Mouse (Mus musculus): ENCODE data around the gene 1700029H14Rik. TPM values are rescaled to one million over a fixed set of nuclear protein-coding genes. Genes with fewer than 3 reads are reported as not detected.

Gene 1700029H14Rik
- 0.18 TPM in 1 of 2 replicates, not detected in the other for polyA plus RNA-seq (2012; rRNA removed)

DNA sequence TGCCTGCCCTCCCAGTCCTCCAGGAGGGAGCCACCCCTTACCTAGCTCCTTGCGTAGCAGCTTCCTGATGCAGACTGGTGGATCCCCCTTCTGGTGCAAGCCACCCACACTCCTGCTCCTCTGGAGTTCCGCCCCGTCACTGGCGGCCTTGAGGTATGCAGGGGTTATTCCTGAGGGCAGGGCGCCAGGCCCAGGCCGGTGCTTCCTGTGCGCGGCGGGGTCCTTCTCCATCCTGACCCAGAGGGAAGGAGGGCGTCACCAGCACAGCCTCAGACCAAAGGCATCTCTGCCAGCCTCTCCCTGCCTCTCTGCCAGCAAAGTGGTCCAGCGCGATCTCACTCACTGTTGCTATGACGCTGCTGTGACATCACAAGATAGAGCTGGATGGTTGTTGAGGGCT lies at the start of gene 1700029H14Rik:
1700029H14Rik (minus strand) TSS at position 344 of the 400 bp plus-strand sequence.
- H3K27me3 ChIP-seq (ENCODE audit: control insufficient read depth, insufficient read depth, low read length) = no peaks in the 10 kb centered on the region
- H3K27ac ChIP-seq (ENCODE audit: insufficient read depth, low read length) = no peak within 1 kb of the TSS
- no peak within 1 kb of the TSS for H3K4me3 ChIP-seq (replicated peaks; ENCODE audit: insufficient read depth, low read depth, low read length)
- TF ChIP-seq CTCF (IDR thresholded peaks at IDR 0.05; ENCODE audit: borderline replicate concordance, insufficient read depth, low read depth, low read length) = no peak
- no peak for TF ChIP-seq POLR2A (IDR thresholded peaks at IDR 0.05; ENCODE audit: borderline replicate concordance, insufficient read depth, low read length)
- WGBS = 40% methylated on average over 13 of the region's 13 CpGs
- no peaks in the 10 kb centered on the region for H3K4me1 ChIP-seq (ENCODE audit: control insufficient read depth, insufficient read depth, low read length)
- DNase-seq = peak in 1 of 2 experiments; percentile 33

DNA sequence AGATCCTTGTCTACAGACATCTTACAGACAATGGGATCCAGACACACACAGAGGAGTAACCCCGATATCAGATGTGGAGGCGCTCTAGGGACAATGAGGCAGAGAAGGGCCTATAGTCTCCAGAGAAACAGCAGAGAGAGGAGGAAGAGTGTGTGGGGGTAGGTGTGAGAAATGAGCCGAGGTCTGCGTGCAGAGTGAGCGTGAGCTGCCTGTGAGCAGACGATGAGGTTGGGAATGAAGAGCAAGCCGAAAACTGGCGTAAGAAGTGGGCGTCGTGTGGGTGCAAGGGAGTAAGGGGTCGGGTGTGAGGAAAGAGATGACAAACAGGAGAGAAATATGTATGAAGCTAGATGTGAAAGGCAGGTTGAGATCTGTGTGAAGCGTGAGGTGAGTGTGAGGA lies 49.4 kb upstream of the 1700029H14Rik start:
- H3K27me3 ChIP-seq (ENCODE audit: control insufficient read depth, insufficient read depth, low read length) = no peaks in the 10 kb centered on the region
- H3K4me1 ChIP-seq (ENCODE audit: control insufficient read depth, insufficient read depth, low read length) = peaks cover 27% of the 10 kb centered on the region
- no peak overlapping the region for H3K27ac ChIP-seq (ENCODE audit: insufficient read depth, low read length)
- DNase-seq = no peak
- no peak for TF ChIP-seq CTCF (IDR thresholded peaks at IDR 0.05; ENCODE audit: borderline replicate concordance, insufficient read depth, low read depth, low read length)
- TF ChIP-seq POLR2A (IDR thresholded peaks at IDR 0.05; ENCODE audit: borderline replicate concordance, insufficient read depth, low read length) = no peak
- H3K4me3 ChIP-seq (replicated peaks; ENCODE audit: insufficient read depth, low read depth, low read length) = no peak overlapping the region
- WGBS = 95% methylated on average over 12 of the region's 12 CpGs

DNA sequence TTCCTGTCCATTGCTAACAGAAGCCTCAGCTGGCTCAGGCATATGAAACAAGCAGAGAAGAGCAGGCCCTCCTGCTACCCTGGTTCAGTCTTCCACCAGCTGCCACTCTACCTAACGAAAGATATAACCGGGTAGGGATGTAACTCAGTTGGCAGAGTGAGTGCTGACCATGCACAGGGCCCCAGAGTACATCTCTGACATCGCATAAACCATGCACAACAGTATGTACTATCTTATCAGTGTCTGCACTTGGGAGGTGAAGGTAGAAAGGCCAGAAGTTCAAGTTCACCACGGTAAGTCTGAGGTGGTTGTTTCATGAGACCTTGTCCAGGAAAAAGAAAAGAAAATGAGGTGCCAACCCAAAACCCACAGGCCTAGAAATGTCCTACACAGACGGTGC lies 47.7 kb upstream of the 1700029H14Rik start:
- Histone ChIP-seq H3K4me1 (ENCODE audit: control insufficient read depth, insufficient read depth, low read length) (peaks cover 24% of the 10 kb centered on the region), H3K4me3 (replicated peaks; ENCODE audit: insufficient read depth, low read depth, low read length) (no peak overlapping the region), H3K27me3 (ENCODE audit: control insufficient read depth, insufficient read depth, low read length) (no peaks in the 10 kb centered on the region), H3K27ac (ENCODE audit: insufficient read depth, low read length) (peak overlapping the region; percentile 17; the same call in 1 of the 2 replicates)
- no peak for TF ChIP-seq CTCF (IDR thresholded peaks at IDR 0.05; ENCODE audit: borderline replicate concordance, insufficient read depth, low read depth, low read length)
- TF ChIP-seq POLR2A (IDR thresholded peaks at IDR 0.05; ENCODE audit: borderline replicate concordance, insufficient read depth, low read length) = no peak
- DNase-seq = no peak
- 50% methylated on average over 5 of the region's 5 CpGs for WGBS

DNA sequence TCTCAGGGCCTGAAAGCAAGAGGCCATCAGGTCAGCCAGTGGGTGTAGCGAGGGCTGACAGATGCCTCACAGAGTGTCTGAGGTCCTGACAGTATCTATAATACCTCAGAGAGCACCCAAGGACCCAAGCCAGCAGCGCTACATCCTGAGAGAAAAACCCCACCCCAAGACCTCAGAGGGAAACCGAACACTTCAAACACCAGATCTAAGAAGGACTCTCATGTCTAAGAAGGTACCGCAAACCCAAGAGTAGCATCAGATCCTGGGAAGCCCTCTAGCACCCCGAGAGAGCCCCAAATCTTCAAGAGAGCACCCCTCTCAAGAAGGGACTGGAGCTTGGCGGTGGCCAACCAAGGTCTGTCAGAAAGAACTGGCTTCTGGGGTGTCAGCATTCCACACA lies 46.7 kb upstream of the 1700029H14Rik start:
- no peak for TF ChIP-seq CTCF (IDR thresholded peaks at IDR 0.05; ENCODE audit: borderline replicate concordance, insufficient read depth, low read depth, low read length)
- Histone ChIP-seq H3K4me3 (replicated peaks; ENCODE audit: insufficient read depth, low read depth, low read length) (no peak overlapping the region), H3K4me1 (ENCODE audit: control insufficient read depth, insufficient read depth, low read length) (peaks cover 15% of the 10 kb centered on the region), H3K27ac (ENCODE audit: insufficient read depth, low read length) (no peak overlapping the region), H3K27me3 (ENCODE audit: control insufficient read depth, insufficient read depth, low read length) (no peaks in the 10 kb centered on the region)
- WGBS = 84% methylated on average over 6 of the region's 6 CpGs
- no peak for DNase-seq

DNA sequence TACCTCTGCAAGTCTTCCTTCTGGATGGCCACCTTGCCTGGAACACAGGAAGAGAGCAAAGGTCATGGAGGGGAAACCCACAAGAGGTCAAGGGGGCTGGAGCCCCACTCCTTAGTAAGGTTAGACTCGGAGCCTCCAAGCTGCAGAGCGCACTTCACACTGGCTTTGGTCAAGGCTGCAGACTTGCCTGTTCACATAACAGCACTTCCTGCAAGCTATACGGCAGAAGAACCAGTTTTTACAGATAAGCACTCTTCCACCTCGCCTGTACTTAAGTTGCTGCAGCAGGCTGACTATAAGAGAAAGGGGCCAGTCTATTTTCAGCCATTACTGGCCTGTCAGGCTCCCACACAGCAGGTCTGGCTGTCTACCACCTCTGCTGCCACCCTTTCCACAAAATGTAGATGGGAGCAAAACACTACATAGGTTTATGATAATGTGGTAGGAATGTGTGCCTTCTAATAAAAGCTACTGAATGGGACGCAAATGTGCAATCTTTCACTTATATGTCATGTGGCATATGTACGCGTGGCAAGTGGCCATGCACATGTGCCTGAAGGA lies 43.7 kb upstream of the 1700029H14Rik start:
- 84% methylated on average over 7 of the region's 7 CpGs for WGBS
- H3K27ac ChIP-seq (ENCODE audit: insufficient read depth, low read length) = no peak overlapping the region

DNA sequence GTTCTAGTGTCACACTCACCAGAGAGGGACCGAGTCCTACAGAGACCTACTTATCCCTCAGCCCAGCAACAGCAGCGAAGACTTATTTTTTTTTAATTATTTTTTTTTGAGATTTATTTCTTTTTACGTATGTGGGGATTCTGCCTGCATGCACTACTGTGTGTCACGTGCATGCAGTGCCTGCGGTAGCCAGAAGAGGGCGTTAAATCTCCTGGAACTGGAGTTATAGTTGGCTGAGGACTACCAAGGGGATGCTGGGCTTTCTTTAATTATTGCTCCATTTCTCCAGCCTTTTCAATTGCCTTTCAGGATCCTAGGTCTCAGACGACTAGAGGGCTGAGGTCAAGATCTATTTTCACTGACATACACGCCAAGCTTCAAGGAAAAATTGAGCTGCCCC lies 40.4 kb upstream of the 1700029H14Rik start:
- TF ChIP-seq POLR2A (IDR thresholded peaks at IDR 0.05; ENCODE audit: borderline replicate concordance, insufficient read depth, low read length) = no peak
- TF ChIP-seq CTCF (IDR thresholded peaks at IDR 0.05; ENCODE audit: borderline replicate concordance, insufficient read depth, low read depth, low read length) = peak; percentile 66; the same call in 1 of the 2 replicates
- no peaks in the 10 kb centered on the region for H3K27me3 ChIP-seq (ENCODE audit: control insufficient read depth, insufficient read depth, low read length)
- peaks cover 6% of the 10 kb centered on the region; the same call in 1 of the 2 replicates for H3K4me1 ChIP-seq (ENCODE audit: control insufficient read depth, insufficient read depth, low read length)
- no peak overlapping the region for H3K4me3 ChIP-seq (replicated peaks; ENCODE audit: insufficient read depth, low read depth, low read length)
- no peak overlapping the region for H3K27ac ChIP-seq (ENCODE audit: insufficient read depth, low read length)
- 48% methylated on average over 8 of the region's 8 CpGs for WGBS
- peak; percentile 49 to 57 for DNase-seq

More for the DNA sequence above, 43.7 kb upstream of the 1700029H14Rik start:
- Histone ChIP-seq H3K4me3 (replicated peaks; ENCODE audit: insufficient read depth, low read depth, low read length) (no peak overlapping the region), H3K27me3 (ENCODE audit: control insufficient read depth, insufficient read depth, low read length) (no peaks in the 10 kb centered on the region), H3K4me1 (ENCODE audit: control insufficient read depth, insufficient read depth, low read length) (peaks cover 14% of the 10 kb centered on the region)
- DNase-seq = no peak
- TF ChIP-seq CTCF (IDR thresholded peaks at IDR 0.05; ENCODE audit: borderline replicate concordance, insufficient read depth, low read depth, low read length) (no peak), POLR2A (IDR thresholded peaks at IDR 0.05; ENCODE audit: borderline replicate concordance, insufficient read depth, low read length) (no peak)

DNA sequence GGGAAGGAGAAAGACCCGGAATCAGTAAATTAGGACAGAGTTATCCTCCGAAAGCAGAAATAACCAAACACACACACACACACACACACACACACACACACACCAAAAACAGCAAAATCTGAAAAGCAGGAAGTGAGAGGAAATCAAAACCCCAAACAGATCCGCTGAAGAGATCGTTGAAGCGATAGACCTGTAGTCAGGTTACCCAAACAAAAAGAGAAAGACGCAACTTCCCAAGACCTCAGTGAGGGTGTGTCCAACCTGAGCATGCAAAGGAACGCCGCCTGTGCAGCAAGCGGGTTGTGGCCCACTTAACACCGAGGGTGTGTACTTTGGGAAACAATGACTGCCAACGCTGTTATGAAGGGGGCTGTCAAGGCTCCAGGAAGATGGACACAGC lies 38.9 kb upstream of the 1700029H14Rik start:
- no peak for TF ChIP-seq POLR2A (IDR thresholded peaks at IDR 0.05; ENCODE audit: borderline replicate concordance, insufficient read depth, low read length)
- no peak for TF ChIP-seq CTCF (IDR thresholded peaks at IDR 0.05; ENCODE audit: borderline replicate concordance, insufficient read depth, low read depth, low read length)
- H3K27me3 ChIP-seq (ENCODE audit: control insufficient read depth, insufficient read depth, low read length) = no peaks in the 10 kb centered on the region
- 90% methylated on average over 11 of the region's 11 CpGs for WGBS
- peaks cover 6% of the 10 kb centered on the region; the same call in 1 of the 2 replicates for H3K4me1 ChIP-seq (ENCODE audit: control insufficient read depth, insufficient read depth, low read length)
- H3K4me3 ChIP-seq (replicated peaks; ENCODE audit: insufficient read depth, low read depth, low read length) = no peak overlapping the region
- DNase-seq = no peak
- H3K27ac ChIP-seq (ENCODE audit: insufficient read depth, low read length) = no peak overlapping the region

DNA sequence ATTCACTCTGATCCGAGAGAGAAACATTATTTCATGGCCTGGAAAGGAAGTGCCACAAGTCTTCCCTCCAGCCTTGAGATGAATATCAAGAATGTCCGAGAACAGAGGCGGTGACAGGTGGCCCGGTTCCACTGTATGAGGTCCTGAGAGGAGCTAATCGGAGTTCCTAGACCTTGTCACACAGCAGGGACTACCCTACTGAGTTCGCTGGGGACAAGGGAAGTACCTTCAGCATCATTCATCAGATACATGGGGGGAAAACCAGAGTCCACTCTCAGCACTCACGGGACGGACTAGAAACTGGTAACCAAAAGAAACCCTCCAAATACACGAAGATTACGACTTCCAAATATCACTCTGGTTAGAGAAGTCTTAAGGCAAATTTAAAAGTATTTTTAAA lies 38.5 kb upstream of the 1700029H14Rik start:
- Histone ChIP-seq H3K4me3 (replicated peaks; ENCODE audit: insufficient read depth, low read depth, low read length) (no peak overlapping the region), H3K27me3 (ENCODE audit: control insufficient read depth, insufficient read depth, low read length) (no peaks in the 10 kb centered on the region), H3K4me1 (ENCODE audit: control insufficient read depth, insufficient read depth, low read length) (peaks cover 7% of the 10 kb centered on the region), H3K27ac (ENCODE audit: insufficient read depth, low read length) (no peak overlapping the region)
- TF ChIP-seq CTCF (IDR thresholded peaks at IDR 0.05; ENCODE audit: borderline replicate concordance, insufficient read depth, low read depth, low read length) (no peak), POLR2A (IDR thresholded peaks at IDR 0.05; ENCODE audit: borderline replicate concordance, insufficient read depth, low read length) (no peak)
- no peak for DNase-seq
- 71% methylated on average over 10 of the region's 10 CpGs for WGBS

All from cerebellum, adult 2 months (tissue).